Comparison of ENCODE assay signal across 14 mouse cellular contexts in genomic region chr1:172318424-172319035, GRCm38 (mm10). TPM values are rescaled to one million over a fixed set of nuclear protein-coding genes. Genes with fewer than 3 reads are reported as not detected.
DNase-seq lines count a peak whose midpoint lies in the region; ATAC-seq and TF ChIP-seq lines count a peak whose summit lies in the region.
"Had no signal": no experiment of that assay in that cellular context is flagged by ENCODE, and none has a peak within 500 bp of the region (broad histone marks: within the 10 kb centered on the region; RNA-seq: fewer than 3 reads in every experiment).

No protein-coding gene starts in this region.

- H3K4me2 ChIP-seq in forebrain, embryonic 16.5 days (ENCODE audit: low read length): no peak overlapping the region
- H3K4me2 ChIP-seq in kidney, embryonic 14.5 days (replicated peaks; ENCODE audit: low read depth, low read length): no peak overlapping the region
- H3K4me2 ChIP-seq: lung, embryonic 15.5 days had no signal

- peak overlapping the region; percentile 89 for H3K27ac ChIP-seq in layer of hippocampus, adult 2 months
- H3K27ac ChIP-seq in testis, adult 2 months (ENCODE audit: control insufficient read depth, insufficient read depth, low read depth, low read length): no peak overlapping the region
- H3K27ac ChIP-seq in forebrain, embryonic 16.5 days (ENCODE audit: low read length): peak overlapping the region; percentile 58
- no peak overlapping the region for H3K27ac ChIP-seq in olfactory bulb, adult 2 months (ENCODE audit: insufficient read depth, low read depth, low read length)
- no peak overlapping the region for H3K27ac ChIP-seq in kidney, embryonic 14.5 days (ENCODE audit: low read depth, low read length)
- H3K27ac ChIP-seq: lung, embryonic 15.5 days had no signal

- no peaks in the 10 kb centered on the region; the same call in 1 of the 2 replicates for H3K36me3 ChIP-seq in testis, adult 2 months (ENCODE audit: control insufficient read depth, insufficient read depth, low read length)
- H3K36me3 ChIP-seq in forebrain, embryonic 16.5 days (ENCODE audit: control insufficient read depth, insufficient read depth): 0 out of 2 replicates have a peak, but pooled peaks cover 2% of the 10 kb centered on the region
- H3K36me3 ChIP-seq in kidney, embryonic 14.5 days (ENCODE audit: control insufficient read depth, insufficient read depth, low read length): peaks cover 11% of the 10 kb centered on the region

- TF ChIP-seq CTCF in layer of hippocampus, adult 2 months (conservative IDR thresholded peaks at IDR 0.05): no peak
- TF ChIP-seq CTCF in testis, adult 2 months (IDR thresholded peaks at IDR 0.05; ENCODE audit: control insufficient read depth, insufficient read depth, insufficient replicate concordance, low read depth, low read length): no peak
- 0 out of 2 replicates have a peak, but pooled peaks have one; percentile 6 for TF ChIP-seq CTCF in olfactory bulb, adult 2 months (IDR thresholded peaks at IDR 0.05; ENCODE audit: insufficient read depth, low read depth, low read length)

- H3K4me3 ChIP-seq in layer of hippocampus, adult 2 months: no peak overlapping the region
- no peak overlapping the region for H3K4me3 ChIP-seq in testis, adult 2 months (ENCODE audit: control insufficient read depth, low read depth, low read length)
- no peak overlapping the region for H3K4me3 ChIP-seq in forebrain, embryonic 16.5 days (replicated peaks; ENCODE audit: low read length)
- no peak overlapping the region for H3K4me3 ChIP-seq in olfactory bulb, adult 2 months (ENCODE audit: insufficient read depth, low read depth, low read length)
- no peak overlapping the region for H3K4me3 ChIP-seq in kidney, embryonic 14.5 days (ENCODE audit: low read length)
- H3K4me3 ChIP-seq: lung, embryonic 15.5 days had no signal

- 0 out of 2 replicates have a peak overlapping the region, but pooled peaks have one; percentile 9 for H3K9ac ChIP-seq in forebrain, embryonic 16.5 days (replicated peaks; ENCODE audit: low read depth, low read length)
- no peak overlapping the region; the same call in 1 of the 2 replicates for H3K9ac ChIP-seq in kidney, embryonic 14.5 days (ENCODE audit: low read depth, low read length)
- H3K9ac ChIP-seq: lung, embryonic 15.5 days had no signal

- H3K9me3 ChIP-seq in forebrain, embryonic 16.5 days (ENCODE audit: control insufficient read depth, low read length): no peaks in the 10 kb centered on the region
- no peaks in the 10 kb centered on the region for H3K9me3 ChIP-seq in kidney, embryonic 14.5 days (ENCODE audit: control insufficient read depth, low read length)
- H3K9me3 ChIP-seq: heart, embryonic 12.5 days; lung, embryonic 15.5 days had no signal

- H3K27me3 ChIP-seq in testis, adult 2 months (ENCODE audit: control insufficient read depth, insufficient read depth, low read length): no peaks in the 10 kb centered on the region
- no peaks in the 10 kb centered on the region for H3K27me3 ChIP-seq in forebrain, embryonic 16.5 days (replicated peaks; ENCODE audit: control insufficient read depth, insufficient read depth, low read length)
- no peaks in the 10 kb centered on the region for H3K27me3 ChIP-seq in kidney, embryonic 14.5 days (ENCODE audit: control insufficient read depth, insufficient read depth, low read length)
- H3K27me3 ChIP-seq: lung, embryonic 15.5 days had no signal

- 79% methylated on average over 19 of the region's 19 CpGs for WGBS in forebrain, embryonic 16.5 days
- WGBS in olfactory bulb, adult 2 months: 80% methylated on average over 19 of the region's 19 CpGs
- 87% methylated on average over 18 of the region's 19 CpGs for WGBS in kidney, embryonic 14.5 days

- no peak for ATAC-seq in forebrain, embryonic 16.5 days
- no peak for ATAC-seq in kidney, embryonic 14.5 days (ENCODE audit: low FRiP score, low TSS enrichment)

- peak in 1 of 2 experiments; percentile 52 for DNase-seq in layer of hippocampus, adult 2 months (ENCODE audit: low spot score in 2 of 2)
- DNase-seq in layer of hippocampus, adult 9-10 months (ENCODE audit: low spot score): no peak
- no peak for DNase-seq in testis, postnatal 14 days (ENCODE audit: low spot score)
- no peak for DNase-seq in heart, adult 11 months
- DNase-seq: retina, postnatal 1 day had no signal

- H3K4me1 ChIP-seq in testis, adult 2 months (ENCODE audit: control insufficient read depth, insufficient read depth, low read length): peaks cover 6% of the 10 kb centered on the region; the same call in 1 of the 2 replicates
- peaks cover 51% of the 10 kb centered on the region for H3K4me1 ChIP-seq in forebrain, embryonic 16.5 days (replicated peaks; ENCODE audit: control insufficient read depth, insufficient read depth, low read length)
- H3K4me1 ChIP-seq in olfactory bulb, adult 2 months (ENCODE audit: control insufficient read depth, insufficient read depth, low read length): peaks cover 34% of the 10 kb centered on the region
- H3K4me1 ChIP-seq in kidney, embryonic 14.5 days (ENCODE audit: control insufficient read depth, insufficient read depth, low read length): 0 out of 2 replicates have a peak, but pooled peaks cover 8% of the 10 kb centered on the region
- H3K4me1 ChIP-seq: lung, embryonic 15.5 days had no signal

- peak; percentile 21; the same call in 1 of the 2 replicates for TF ChIP-seq POLR2A in testis, adult 2 months (IDR thresholded peaks at IDR 0.05; ENCODE audit: control insufficient read depth, low read depth, low read length)
- no peak for TF ChIP-seq POLR2A in olfactory bulb, adult 2 months (IDR thresholded peaks at IDR 0.05; ENCODE audit: insufficient read depth, low read depth, low read length)

RNA-seq across cellular contexts. Expression of gene Kcnj9, which starts 10.6 kb away (rescaled TPM):
- 10 to 100 TPM; 67.2 to 69.2 TPM for total RNA-seq in layer of hippocampus, adult 2 months (2021)
- 40.4 and 41.2 TPM in 2 replicates for polyA plus RNA-seq in testis, adult 2 months (2012; rRNA removed)
- polyA plus RNA-seq in forebrain, embryonic 16.5 days (2015; fragmentation: Nextera tagmentation; extraction: Ambion mirVana): 2.6 and 4.2 TPM in 2 replicates
- not detected in 2 replicates for polyA plus RNA-seq in olfactory bulb, adult 2 months (2012; ENCODE audit: insufficient read depth, insufficient read length, low replicate concordance, missing spikeins)
- polyA plus RNA-seq in kidney, embryonic 14.5 days (2014; fragmentation: Nextera tagmentation; extraction: Ambion mirVana): 0.20 TPM in 1 of 2 replicates, not detected in the other
- polyA plus RNA-seq: heart, embryonic 12.5 days; intestine, embryonic 14.5 days; limb, embryonic 11.5 days; stomach, embryonic 14.5 days had no signal

RNA-seq across cellular contexts. Expression of gene Atp1a2, which starts 20.7 kb away (rescaled TPM):
- 100 to 1,000 TPM; 585 to 600 TPM for total RNA-seq in layer of hippocampus, adult 2 months (2021)
- 12.4 and 17.3 TPM in 2 replicates for polyA plus RNA-seq in testis, adult 2 months (2012; rRNA removed)
- 42.4 and 47.1 TPM in 2 replicates for polyA plus RNA-seq in forebrain, embryonic 16.5 days (2015; fragmentation: Nextera tagmentation; extraction: Ambion mirVana)
- polyA plus RNA-seq in olfactory bulb, adult 2 months (2012; ENCODE audit: insufficient read depth, insufficient read length, low replicate concordance, missing spikeins): 130 and 318 TPM in 2 replicates
- polyA plus RNA-seq in kidney, embryonic 14.5 days (2014; fragmentation: Nextera tagmentation; extraction: Ambion mirVana): 0.66 and 0.96 TPM in 2 replicates

RNA-seq across cellular contexts. Expression of gene Kcnj10, which starts 22.5 kb away (rescaled TPM):
- 10 to 100 TPM; 83.2 to 91.6 TPM for total RNA-seq in layer of hippocampus, adult 2 months (2021)
- 0.06 TPM in 2 replicates for polyA plus RNA-seq in testis, adult 2 months (2012; rRNA removed)
- 2.1 and 2.2 TPM in 2 replicates for polyA plus RNA-seq in forebrain, embryonic 16.5 days (2015; fragmentation: Nextera tagmentation; extraction: Ambion mirVana)
- 93.5 and 169 TPM in 2 replicates for polyA plus RNA-seq in olfactory bulb, adult 2 months (2012; ENCODE audit: insufficient read depth, insufficient read length, low replicate concordance, missing spikeins)
- polyA plus RNA-seq in kidney, embryonic 14.5 days (2014; fragmentation: Nextera tagmentation; extraction: Ambion mirVana): 0.31 and 0.57 TPM in 2 replicates
- polyA plus RNA-seq: heart, embryonic 12.5 days had no signal

RNA-seq across cellular contexts. Expression of gene Igsf8, which starts 57.1 kb away (rescaled TPM):
- 100 to 1,000 TPM; 255 to 257 TPM for total RNA-seq in layer of hippocampus, adult 2 months (2021)
- polyA plus RNA-seq in testis, adult 2 months (2012; rRNA removed): 43.9 and 52.2 TPM in 2 replicates
- 136 and 152 TPM in 2 replicates for polyA plus RNA-seq in forebrain, embryonic 16.5 days (2015; fragmentation: Nextera tagmentation; extraction: Ambion mirVana)
- not detected in 2 replicates for polyA plus RNA-seq in olfactory bulb, adult 2 months (2012; ENCODE audit: insufficient read depth, insufficient read length, low replicate concordance, missing spikeins)
- polyA plus RNA-seq in kidney, embryonic 14.5 days (2014; fragmentation: Nextera tagmentation; extraction: Ambion mirVana): 39.5 and 53.1 TPM in 2 replicates

RNA-seq across cellular contexts. Expression of gene Pigm, which starts 57.8 kb away (rescaled TPM):
- total RNA-seq in layer of hippocampus, adult 2 months (2021): 1 to 10 TPM; 8.3 to 9.2 TPM
- 3.8 and 4.0 TPM in 2 replicates for polyA plus RNA-seq in testis, adult 2 months (2012; rRNA removed)
- 4.5 and 4.7 TPM in 2 replicates for polyA plus RNA-seq in forebrain, embryonic 16.5 days (2015; fragmentation: Nextera tagmentation; extraction: Ambion mirVana)
- polyA plus RNA-seq in olfactory bulb, adult 2 months (2012; ENCODE audit: insufficient read depth, insufficient read length, low replicate concordance, missing spikeins): not detected in 2 replicates
- polyA plus RNA-seq in kidney, embryonic 14.5 days (2014; fragmentation: Nextera tagmentation; extraction: Ambion mirVana): 9.5 and 12.1 TPM in 2 replicates

Comparison
In these comparisons a context has a peak if more than half of its experiments do, and no peak if none do; other contexts are left out.
1. H3K27ac ChIP-seq: peak in layer of hippocampus, adult 2 months (single experiment) and forebrain, embryonic 16.5 days (single experiment); none in testis, adult 2 months (single experiment), olfactory bulb, adult 2 months (single experiment) and kidney, embryonic 14.5 days (single experiment).
2. RNA of gene Kcnj10, which starts 22.5 kb away (polyA plus RNA-seq): 93.5 to 169 TPM in olfactory bulb, adult 2 months; 2.1 to 2.2 TPM in forebrain, embryonic 16.5 days, 0.31 to 0.57 TPM in kidney, embryonic 14.5 days and 0.06 TPM in testis, adult 2 months; every median in the first group is over 10 times any median in the second.